Mouse (Mus musculus): ENCODE measurements at regions not wholly inside any gene's neighbourhood (a gene's known extent, or its start where the extent isn't known, plus 50 kb on each side); places are given as distances from the start of the nearest gene placed in this dataset.

GRCm38 (mm10) chr7:37220476-37220875 lies 522.6 kb downstream of the Tshz3 start:
- in situ Hi-C loops (cut with MboI, MseI) = no loop called here

DNA sequence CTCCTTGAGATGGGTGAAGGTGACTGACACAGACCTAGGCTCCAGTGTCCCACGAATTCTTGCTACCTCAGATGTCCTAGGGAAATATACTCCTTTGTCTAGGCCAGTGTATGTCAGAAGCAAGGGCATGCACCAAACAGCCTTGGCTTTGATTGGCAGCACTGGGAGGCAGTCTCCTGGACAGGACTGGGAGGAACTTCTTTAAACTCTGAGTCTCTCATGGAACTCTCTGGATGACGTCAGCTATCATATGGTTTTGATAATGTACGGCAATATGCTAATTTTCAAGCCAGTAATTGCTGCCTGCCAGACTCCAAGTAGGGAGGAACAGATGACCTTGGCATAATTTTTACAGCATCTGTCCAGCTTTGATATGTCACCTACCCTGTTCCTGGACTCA lies 528.5 kb downstream of the Tshz3 start:
- in situ Hi-C loops (cut with MboI, MseI) = no loop called here

GRCm38 (mm10) chr7:37230641-37231347 lies 532.9 kb downstream of the Tshz3 start:
- in situ Hi-C loops (cut with MboI, MseI) = no loop called here

DNA sequence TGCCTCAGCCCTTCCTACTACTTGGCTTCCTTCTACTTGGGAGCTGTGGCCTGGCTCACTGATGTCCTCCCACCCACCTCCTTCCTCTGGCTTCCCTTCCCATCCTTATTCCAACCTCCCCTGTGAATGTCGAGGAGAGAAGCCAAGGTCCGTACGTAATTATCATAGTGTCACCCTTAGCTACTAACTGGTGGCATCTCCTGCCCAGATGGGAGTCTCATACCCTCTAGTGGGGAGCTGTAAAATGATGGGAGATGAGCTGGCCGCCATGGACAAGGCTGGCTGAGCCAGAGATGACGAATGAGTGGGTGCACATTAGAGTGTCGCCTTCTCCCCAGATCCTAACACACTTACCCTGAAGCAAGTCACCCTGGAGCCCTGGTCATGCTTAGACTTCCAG lies 532.6 kb downstream of the Zfp536 start:
- in situ Hi-C loops (cut with MboI, MseI) = no loop called here

DNA sequence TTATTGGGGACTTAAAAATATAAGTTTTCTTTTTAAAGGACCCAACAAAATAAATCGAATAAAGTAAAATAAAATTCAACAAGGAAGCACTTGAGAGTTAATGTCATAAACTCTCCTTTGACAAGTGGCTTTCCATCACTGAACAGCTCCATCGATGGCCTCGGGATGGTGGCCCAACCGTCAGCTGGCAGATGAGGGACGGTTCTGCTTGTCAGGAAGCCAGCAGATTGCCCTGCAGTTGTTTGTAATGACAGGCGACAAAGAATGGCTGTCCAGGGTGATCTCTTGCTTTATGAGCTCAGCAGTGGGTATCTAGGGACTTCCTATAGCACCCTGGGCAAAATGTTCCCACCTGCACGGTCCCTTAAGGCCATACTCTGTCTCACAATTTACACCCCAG lies 531.7 kb downstream of the Zfp536 start:
- in situ Hi-C loops (cut with MboI, MseI) = no loop called here

DNA sequence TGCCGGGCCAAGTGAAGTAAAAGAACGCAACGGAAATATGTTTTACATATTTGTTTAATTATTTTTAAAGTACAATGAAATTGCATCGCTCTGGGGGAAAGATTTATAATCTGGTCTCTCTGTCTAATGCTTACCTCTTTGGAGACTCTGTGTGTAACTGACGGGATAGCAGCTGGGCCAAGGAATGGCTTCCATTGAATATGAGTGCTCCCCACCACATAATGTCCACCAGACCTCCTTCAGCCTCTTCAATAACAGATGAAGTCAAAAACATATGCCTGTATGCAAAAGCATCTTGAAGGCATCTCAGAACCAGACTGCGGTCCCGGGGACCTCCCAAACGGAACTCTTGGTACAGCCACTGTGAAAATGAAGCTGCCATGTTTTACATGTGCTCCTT lies 531.0 kb downstream of the Zfp536 start:
- in situ Hi-C loops (cut with MboI, MseI) = no loop called here

DNA sequence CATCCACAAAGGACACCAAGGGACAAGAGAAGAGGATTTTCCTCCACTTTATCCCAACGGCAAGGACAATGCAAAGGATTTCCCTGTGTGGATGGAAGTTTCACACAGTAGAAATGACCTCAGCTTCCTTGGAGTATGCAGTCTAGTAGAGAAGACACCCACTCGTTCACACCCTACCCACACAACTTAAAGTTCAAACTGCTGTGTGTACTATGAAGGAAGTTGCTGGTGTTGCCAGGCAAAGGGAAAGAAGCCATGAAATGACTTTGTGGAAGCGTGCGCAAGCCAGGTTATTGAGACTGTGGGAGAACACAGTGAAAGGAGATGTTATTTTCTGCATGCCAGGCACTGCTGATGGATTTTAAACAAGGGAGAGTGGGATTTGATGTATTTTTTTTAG lies 527.3 kb downstream of the Zfp536 start:
- in situ Hi-C loops (cut with MboI, MseI) = no loop called here

DNA sequence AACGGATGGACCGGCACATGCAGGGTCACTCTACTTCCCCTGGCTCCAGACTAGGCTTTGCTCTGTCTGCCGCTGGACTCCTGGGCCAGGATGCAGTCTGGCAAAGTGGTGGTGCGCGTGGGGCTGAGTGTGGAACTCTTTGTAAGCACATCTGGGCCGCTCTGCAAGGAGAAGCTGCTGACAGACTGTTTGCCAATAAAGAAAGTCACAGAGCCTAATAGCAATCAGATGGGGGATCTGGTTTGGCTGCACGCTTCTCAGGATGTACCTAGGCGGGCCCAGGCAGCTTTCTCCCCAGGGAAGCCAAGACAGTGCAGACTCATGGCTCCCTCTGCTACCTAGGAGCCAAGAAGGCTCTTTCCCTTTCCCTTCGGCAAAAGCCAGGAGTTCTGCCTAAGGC lies 519.0 kb downstream of the Zfp536 start:
- in situ Hi-C loops (cut with MboI, MseI) = no loop called here

- in situ Hi-C loops (cut with MboI, MseI) = no loop called here
Observed at GRCm38 (mm10) chr7:37255840-37256239, 517.6 kb downstream of the Zfp536 start.

DNA sequence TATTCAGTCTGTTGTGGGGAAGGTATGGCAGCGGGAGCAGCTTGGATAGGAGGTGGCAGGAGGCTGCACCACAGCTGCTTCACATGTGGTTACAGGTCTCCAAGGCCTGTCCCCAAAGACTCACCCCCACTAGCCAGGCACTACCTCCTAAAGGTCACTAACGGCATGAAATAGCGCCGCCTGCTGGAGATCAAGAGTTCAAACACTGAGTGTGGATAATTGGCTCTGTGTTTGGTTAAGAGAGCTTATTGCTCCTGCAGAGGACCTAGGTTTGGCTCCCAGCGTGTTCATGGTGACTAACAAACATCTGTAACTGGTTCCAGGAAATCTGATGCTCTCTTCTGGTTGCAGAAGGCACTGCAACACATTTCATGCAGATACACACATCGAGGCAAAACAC lies 514.1 kb downstream of the Zfp536 start:
- in situ Hi-C loops (cut with MboI, MseI) = no loop called here

GRCm38 (mm10) chr7:37262846-37263245 lies 510.6 kb downstream of the Zfp536 start:
- in situ Hi-C loops (cut with MboI, MseI) = no loop called here

DNA sequence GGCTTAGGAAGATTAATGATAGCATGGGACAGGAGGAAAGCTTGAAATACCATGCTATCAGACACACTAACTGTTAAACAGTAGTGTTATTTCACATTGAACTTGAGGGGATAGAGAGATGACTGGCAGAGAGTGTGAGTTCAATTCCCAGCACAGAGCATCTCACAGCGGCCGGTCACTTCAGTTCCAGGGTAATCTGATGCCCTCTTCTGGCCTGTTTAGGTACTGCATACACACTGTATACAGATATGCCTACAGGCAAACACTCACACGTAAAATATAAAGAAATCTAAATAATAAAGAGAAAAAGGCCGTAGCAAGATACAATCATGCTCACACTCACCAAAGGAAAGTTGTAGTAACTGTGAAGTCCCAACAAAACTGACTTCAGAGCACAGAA lies 506.0 kb downstream of the Zfp536 start:
- in situ Hi-C loops (cut with MboI, MseI) = no loop called here

DNA sequence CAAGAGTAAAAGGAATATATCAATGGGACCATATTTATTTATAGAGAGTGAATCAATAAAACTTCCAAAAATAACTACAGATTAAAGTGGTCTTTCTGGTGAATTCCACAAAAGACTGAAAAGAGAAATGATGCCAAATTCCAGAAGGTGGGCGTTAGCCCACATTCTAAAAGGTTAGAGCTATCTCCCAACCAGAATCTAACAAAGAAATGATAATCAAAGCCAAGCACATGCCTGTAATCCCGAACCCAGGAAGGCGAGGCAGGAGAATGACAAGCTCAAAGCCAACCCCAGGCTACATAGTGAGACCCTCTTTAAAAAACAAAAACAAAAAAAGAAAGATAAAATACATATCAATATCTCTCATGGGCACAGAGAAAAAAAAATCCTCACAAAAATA lies 502.6 kb downstream of the Zfp536 start:
- in situ Hi-C loops (cut with MboI, MseI) = no loop called here

- in situ Hi-C loops (cut with MboI, MseI) = no loop called here
Observed at GRCm38 (mm10) chr7:37290018-37290417, 483.4 kb downstream of the Zfp536 start.

GRCm38 (mm10) chr7:37290493-37291045 lies 482.9 kb downstream of the Zfp536 start:
- in situ Hi-C loops (cut with MboI, MseI) = no loop called here

- in situ Hi-C loops (cut with MboI, MseI) = no loop called here
Observed at GRCm38 (mm10) chr7:37291726-37292125, 481.7 kb downstream of the Zfp536 start.

DNA sequence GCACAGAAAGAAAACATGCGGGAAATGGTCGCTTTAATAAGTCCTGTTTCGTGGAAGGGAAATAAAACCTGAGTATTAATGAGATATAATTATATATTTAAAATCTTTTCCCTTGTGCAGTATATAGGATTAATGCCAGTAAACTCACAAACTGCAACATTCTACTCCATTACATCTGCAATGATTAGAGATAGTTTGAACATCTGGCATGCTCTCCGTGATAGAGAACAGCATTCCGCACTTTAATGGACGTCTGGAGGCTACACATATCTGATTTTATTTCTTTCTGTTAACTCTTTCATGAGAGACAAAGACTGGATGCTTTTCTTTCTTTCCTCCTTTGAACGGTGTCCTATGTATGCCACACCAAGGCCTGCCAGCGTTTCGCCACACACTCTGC lies 480.9 kb downstream of the Zfp536 start:
- in situ Hi-C loops (cut with MboI, MseI) = no loop called here

GRCm38 (mm10) chr7:37298888-37299287 lies 474.6 kb downstream of the Zfp536 start:
- in situ Hi-C loops (cut with MboI, MseI) = no loop called here

GRCm38 (mm10) chr7:37305463-37305862 lies 468.0 kb downstream of the Zfp536 start:
- in situ Hi-C loops (cut with MboI, MseI) = loop anchor here in 1 of 2 experiments (5.0 kb wide), 1 partner anchor 1097 kb away; no protein-coding TSS in a partner anchor

GRCm38 (mm10) chr7:37307191-37307590 lies 466.2 kb downstream of the Zfp536 start:
- in situ Hi-C loops (cut with MboI, MseI) = loop anchor here in 1 of 2 experiments (5.0 kb wide), 1 partner anchor 1095 kb away; no protein-coding TSS in a partner anchor

GRCm38 (mm10) chr7:37324653-37325052 lies 448.8 kb downstream of the Zfp536 start:
- in situ Hi-C loops (cut with MboI, MseI) = no loop called here

- in situ Hi-C loops (cut with MboI, MseI) = no loop called here
Observed at GRCm38 (mm10) chr7:37333451-37333850, 440.0 kb downstream of the Zfp536 start.

- in situ Hi-C loops (cut with MboI, MseI) = no loop called here
Observed at GRCm38 (mm10) chr7:37335212-37335611, 438.2 kb downstream of the Zfp536 start.
